Mouse (Mus musculus) right cerebral cortex, adult 2 months (tissue): ENCODE results near the gene Oser1.

ENCODE experiments used
- DNase-seq, 2 experiments: peaks; one replicate each; pipeline ENCODE4 v3.0.0; 2021 to 2022; ENCODE audit warnings: low spot score in 2 of 2

Gene Oser1

DNA sequence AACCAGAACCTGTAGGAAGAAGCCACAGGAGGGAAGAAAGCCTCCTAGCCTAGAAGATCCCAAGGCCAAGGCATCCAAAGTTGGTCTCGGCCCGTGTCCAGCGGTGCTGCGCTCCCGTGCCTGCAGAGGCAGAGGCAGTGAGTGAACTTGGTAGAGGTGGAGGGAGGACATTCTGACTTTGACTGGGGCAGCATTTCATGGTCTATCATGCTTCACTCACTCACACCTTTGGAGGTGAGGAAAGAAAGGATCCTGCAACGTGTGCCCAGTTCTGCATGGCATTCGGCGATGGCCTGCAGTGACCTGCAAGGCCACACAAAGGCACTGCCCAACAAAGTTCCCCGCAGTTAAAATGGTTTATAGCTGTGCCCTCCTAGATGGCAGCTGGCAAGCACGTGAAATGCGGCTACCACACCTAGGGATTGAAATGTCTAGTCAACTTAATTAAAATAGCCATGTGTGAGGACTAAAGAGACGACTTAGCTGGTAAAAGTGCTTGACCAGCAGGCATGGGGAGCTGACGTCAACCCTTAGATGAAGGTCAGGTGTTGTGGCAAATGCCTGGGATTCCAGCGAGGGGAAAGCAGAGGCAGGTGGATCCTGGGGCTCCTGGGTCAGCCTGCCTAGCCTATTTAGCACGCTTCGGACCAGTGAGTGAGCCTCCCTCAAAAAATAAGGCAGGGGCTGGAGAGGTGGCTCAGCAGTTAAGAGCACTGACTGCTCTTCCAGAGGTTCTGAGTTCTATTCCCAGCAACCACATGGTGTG, 63.5 kb downstream of the Oser1 start:
- DNase-seq: no peak

DNA sequence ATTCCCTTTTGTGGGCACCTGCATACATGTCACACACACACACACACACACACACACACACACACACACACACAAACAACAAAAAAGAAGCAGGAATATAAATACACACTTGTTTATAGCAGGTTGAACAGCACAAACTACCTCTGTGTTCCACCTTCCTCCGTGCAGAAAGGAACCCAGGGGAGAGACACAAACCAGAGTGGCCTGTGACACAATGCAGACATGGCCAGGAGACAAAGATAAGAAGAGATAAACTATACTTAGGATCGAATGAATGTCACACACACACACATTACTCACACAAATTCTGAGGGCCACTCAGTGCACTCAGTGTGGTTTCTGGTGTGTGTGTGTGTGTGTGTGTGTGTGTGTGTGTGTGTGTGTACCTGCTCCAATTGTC, 65.2 kb downstream of the Oser1 start:
- no peak for DNase-seq

DNA sequence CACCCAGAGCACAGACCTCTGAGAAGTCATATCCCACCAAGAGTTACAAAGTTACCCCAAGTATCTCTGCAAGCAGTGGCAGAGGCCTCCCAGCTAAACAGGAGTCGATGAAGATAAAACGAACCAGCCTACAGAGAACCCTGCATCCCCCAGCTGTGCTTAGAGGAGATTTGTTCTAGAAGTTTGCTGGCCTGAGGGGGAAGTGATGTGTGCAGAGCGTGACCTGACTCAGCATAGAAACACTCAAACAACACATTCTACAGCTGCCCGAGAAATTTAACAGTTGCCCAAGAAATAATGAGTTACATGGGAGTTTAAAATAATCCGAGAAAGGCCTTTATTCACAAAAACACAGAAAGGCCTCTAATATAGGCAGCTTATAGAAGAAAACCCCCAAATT, 65.8 kb downstream of the Oser1 start:
- no peak for DNase-seq

DNA sequence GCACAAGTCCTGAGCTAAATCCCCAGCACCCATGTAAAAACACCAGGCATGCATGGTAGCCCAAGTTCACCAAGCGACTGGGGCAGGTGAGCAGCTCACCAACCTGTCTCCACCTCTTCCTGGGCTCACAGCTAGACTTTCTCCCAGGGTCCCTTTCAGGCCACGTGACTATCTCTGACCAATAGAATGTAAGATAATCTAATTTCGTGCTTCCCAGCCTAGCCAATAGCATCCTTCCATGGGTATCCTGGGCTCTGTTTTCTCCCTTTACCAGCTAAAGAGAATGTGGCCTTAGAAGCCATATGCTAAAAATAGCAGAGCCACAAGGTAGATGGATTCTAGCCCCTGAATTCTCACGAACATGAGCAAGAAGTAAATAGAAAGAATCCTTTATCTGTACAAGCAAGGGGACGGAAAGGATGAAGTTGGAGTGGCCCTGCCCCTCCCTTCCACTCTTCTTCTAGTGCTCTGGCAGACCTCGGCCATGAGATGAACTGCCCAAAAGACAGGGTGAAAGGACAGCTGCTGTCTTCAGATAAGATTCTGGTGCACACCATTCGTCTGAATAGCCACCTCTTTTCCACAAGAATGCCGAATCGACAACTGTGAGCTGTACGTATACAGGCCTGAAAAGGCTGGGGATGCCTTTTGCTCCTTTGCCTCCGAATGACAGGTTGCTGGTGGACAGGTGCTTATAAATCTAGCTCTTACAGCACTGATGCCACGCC, 68.2 kb downstream of the Oser1 start:
- DNase-seq: no peak
